In the genomic region with DNA sequence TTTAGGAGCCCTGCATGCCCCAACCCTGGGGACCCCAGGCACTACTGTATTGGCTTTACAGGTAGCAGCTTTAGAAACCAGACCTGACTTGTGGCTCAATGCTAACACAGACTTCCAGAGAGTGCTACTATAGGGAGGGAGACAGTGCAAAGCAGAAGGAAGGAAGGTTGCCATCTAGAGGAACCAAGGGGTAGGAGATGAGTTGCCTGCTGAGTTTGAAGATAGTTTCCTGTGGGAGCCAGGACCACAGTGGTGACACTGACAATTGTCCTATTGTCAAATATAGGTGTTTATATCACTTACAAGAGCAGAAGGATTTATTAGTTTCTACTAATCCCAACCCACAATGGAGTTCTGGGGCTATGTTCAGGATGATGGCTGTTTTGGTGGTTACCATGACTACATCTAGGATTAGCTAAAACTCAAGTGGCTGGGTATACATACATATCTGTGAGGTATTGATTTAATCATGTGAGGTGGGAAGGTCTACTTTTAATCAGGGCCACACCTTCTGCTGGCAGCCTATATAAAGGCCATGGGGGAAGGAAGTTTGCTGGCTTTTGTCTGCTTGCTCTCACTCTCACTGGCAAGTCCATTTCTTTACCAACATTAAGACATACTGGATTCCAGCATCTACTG, we compare ENCODE assay signal across 9 mouse cellular contexts. TPM values are rescaled to one million over a fixed set of nuclear protein-coding genes. Genes with fewer than 3 reads are reported as not detected.
DNase-seq lines count a peak whose midpoint lies in the region; ATAC-seq and TF ChIP-seq lines count a peak whose summit lies in the region.
"Had no signal": no experiment of that assay in that cellular context is flagged by ENCODE, and none has a peak within 500 bp of the region (broad histone marks: within the 10 kb centered on the region; RNA-seq: fewer than 3 reads in every experiment).

No protein-coding gene starts in this region.

- H3K4me1 ChIP-seq in kidney, postnatal 0 days (replicated peaks; ENCODE audit: insufficient read depth, low read length): no peaks in the 10 kb centered on the region
- H3K4me1 ChIP-seq: heart, embryonic 13.5 days had no signal

- H3K36me3 ChIP-seq in kidney, postnatal 0 days (ENCODE audit: insufficient read depth, low read length): no peaks in the 10 kb centered on the region
- H3K36me3 ChIP-seq: heart, embryonic 13.5 days had no signal

- H3K27me3 ChIP-seq in kidney, postnatal 0 days (ENCODE audit: insufficient read depth, low read length): no peaks in the 10 kb centered on the region; the same call in 1 of the 2 replicates

- peak; percentile 43 to 57 for DNase-seq in cerebellum, postnatal 10 days
- DNase-seq in cerebellum, adult 11-12 months: no peak
- peak; percentile 25 to 33 for DNase-seq in layer of hippocampus, adult 2 months (ENCODE audit: low spot score in 2 of 2)
- no peak for DNase-seq in layer of hippocampus, adult 9-10 months (ENCODE audit: low spot score)
- peak; percentile 54 for DNase-seq in ES-CJ7 (ENCODE audit: low read depth, low spot score)
- DNase-seq in kidney, postnatal 0 days (ENCODE audit: low spot score): peak; percentile 76
- DNase-seq in retina, postnatal 1 day: peak; percentile 54
- no peak for DNase-seq in urinary bladder, adult 2 months (ENCODE audit: low spot score)

- H3K4me2 ChIP-seq in kidney, postnatal 0 days (ENCODE audit: low read length): no peak overlapping the region
- H3K4me2 ChIP-seq: heart, embryonic 13.5 days had no signal

- H3K4me3 ChIP-seq in layer of hippocampus, adult 2 months: no peak overlapping the region
- H3K4me3 ChIP-seq in kidney, postnatal 0 days (replicated peaks; ENCODE audit: low read depth, low read length): no peak overlapping the region
- H3K4me3 ChIP-seq: heart, embryonic 13.5 days had no signal

- no peak overlapping the region for H3K9ac ChIP-seq in kidney, postnatal 0 days (ENCODE audit: low read depth, low read length)
- H3K9ac ChIP-seq: heart, embryonic 13.5 days had no signal

- no peaks in the 10 kb centered on the region for H3K9me3 ChIP-seq in kidney, postnatal 0 days (replicated peaks; ENCODE audit: low read length)
- H3K9me3 ChIP-seq: heart, embryonic 13.5 days had no signal

- H3K27ac ChIP-seq in layer of hippocampus, adult 2 months: no peak overlapping the region
- H3K27ac ChIP-seq in kidney, postnatal 0 days: no peak overlapping the region
- H3K27ac ChIP-seq: heart, embryonic 13.5 days had no signal

- no peak for ATAC-seq in kidney, postnatal 0 days (replicated peaks; ENCODE audit: low FRiP score, low read depth)

- TF ChIP-seq CTCF in layer of hippocampus, adult 2 months (conservative IDR thresholded peaks at IDR 0.05): peak; percentile 86
- peak; percentile 74 for TF ChIP-seq CTCF in kidney, postnatal 0 days (IDR thresholded peaks at IDR 0.05; ENCODE audit: low read depth)

RNA-seq across cellular contexts. Expression of gene Hdgfl3, which starts 20.1 kb away (rescaled TPM):
- total RNA-seq in layer of hippocampus, adult 2 months (2021): 10 to 100 TPM; 62.1 to 64.3 TPM
- polyA plus RNA-seq in kidney, postnatal 0 days (2015; fragmentation: Nextera tagmentation; extraction: Ambion mirVana): 12.7 and 12.9 TPM in 2 replicates
- 8.0 and 10.4 TPM in 2 replicates for polyA plus RNA-seq in urinary bladder, adult 2 months (2012; rRNA removed)

RNA-seq across cellular contexts. Expression of gene Bnc1, which starts 37.8 kb away (rescaled TPM):
- total RNA-seq in layer of hippocampus, adult 2 months (2021): under 1 TPM in 1 of 2 experiments, not detected in 1; 0.07 TPM
- 0.04 and 0.05 TPM in 2 replicates for polyA plus RNA-seq in kidney, postnatal 0 days (2015; fragmentation: Nextera tagmentation; extraction: Ambion mirVana)
- polyA plus RNA-seq in urinary bladder, adult 2 months (2012; rRNA removed): 0.91 and 1.0 TPM in 2 replicates

Comparison
In these comparisons a context has a peak if more than half of its experiments do, and no peak if none do; other contexts are left out.
1. DNase-seq: peak in cerebellum, postnatal 10 days (2 of 2), layer of hippocampus, adult 2 months (2 of 2), ES-CJ7 (single experiment), kidney, postnatal 0 days (single experiment) and retina, postnatal 1 day (single experiment); none in cerebellum, adult 11-12 months (single experiment), layer of hippocampus, adult 9-10 months (single experiment) and urinary bladder, adult 2 months (single experiment).